Mouse (Mus musculus) intestine, embryonic 16.5 days (tissue): ENCODE data around the gene Rapgef3. TPM values are rescaled to one million over a fixed set of nuclear protein-coding genes. Genes with fewer than 3 reads are reported as not detected.

ENCODE experiments used
- ATAC-seq: fragments of 200-750 bp; cut with Nextera tagmentation; 2 replicates; pipeline ENCODE4 v1.8.0; 2017; ENCODE audit warnings: moderate TSS enrichment, moderate library complexity
- H3K27ac ChIP-seq: fragments of 300-500 bp; sonication (generic); 2 replicates; pipeline ENCODE4 v1.5.1; 2014; ENCODE audit warnings: mild to moderate bottlenecking, low read length
- H3K27me3 ChIP-seq: fragments of 300-500 bp; sonication (generic); replicated peaks from 2 replicates; pipeline ENCODE4 v1.6.1; 2014; ENCODE audit warnings: low read length, control low read depth, mixed read lengths; ENCODE audit not compliant: control insufficient read depth, insufficient read depth
- H3K36me3 ChIP-seq: fragments of 300-500 bp; sonication (generic); 2 replicates; pipeline ENCODE4 v1.6.1; 2014; ENCODE audit warnings: low read length, control low read depth; ENCODE audit not compliant: control insufficient read depth, insufficient read depth
- H3K4me1 ChIP-seq: fragments of 300-500 bp; sonication (generic); 2 replicates; pipeline ENCODE4 v1.6.1; 2014; ENCODE audit warnings: low read length, control low read depth, mixed read lengths; ENCODE audit not compliant: control insufficient read depth, insufficient read depth
- H3K4me2 ChIP-seq: fragments of 300-500 bp; sonication (generic); 2 replicates; pipeline ENCODE4 v1.6.1; 2014; ENCODE audit warnings: low read depth, low read length, control low read depth
- H3K4me3 ChIP-seq: fragments of 300-500 bp; sonication (generic); 2 replicates; pipeline ENCODE4 v1.5.1; 2014; ENCODE audit warnings: mild to moderate bottlenecking, low read length
- H3K9ac ChIP-seq: fragments of 300-500 bp; sonication (generic); 2 replicates; pipeline ENCODE4 v1.6.1; 2014; ENCODE audit warnings: low read depth, low read length
- H3K9me3 ChIP-seq: fragments of 300-500 bp; sonication (generic); 2 replicates; pipeline ENCODE4 v1.6.1; 2016; ENCODE audit warnings: low read length, control low read depth; ENCODE audit not compliant: control insufficient read depth
- WGBS: fragments of 180-500 bp; shearing (Covaris S2); extraction: QIAGEN DNeasy Blood & Tissue Kit; methylation state at CpG from one replicate; pipeline ENCODE4 v1.1.7; 2014; 5-methylcytosine and 5-hydroxymethylcytosine counted together
- polyA plus RNA-seq: library from polyadenylated mRNA; unstranded; fragments of >200 nt; fragmentation: Nextera tagmentation; extraction: Ambion mirVana; gene quantifications from 2 replicates; pipeline ENCODE4 v1.2.1, GENCODE M21; 2015

Gene Rapgef3
- polyA plus RNA-seq, 1 experiment from 2014 or later = 7.9 TPM

- Histone ChIP-seq H3K36me3 (no peaks in the 10 kb centered on the region), H3K27ac (no peak overlapping the region), H3K9me3 (peaks cover 4% of the 10 kb centered on the region; the same call in 1 of the 2 replicates), H3K4me2 (no peak overlapping the region), H3K27me3 (no peaks in the 10 kb centered on the region), H3K4me3 (no peak overlapping the region), H3K9ac (no peak overlapping the region), H3K4me1 (no peaks in the 10 kb centered on the region)
- no peak for ATAC-seq
- 82% methylated on average over 7 of the region's 7 CpGs for whole genome bisulfite sequencing
Observed at GRCm38 (mm10) chr15:97738923-97739322, 28.8 kb downstream of the Rapgef3 start.

GRCm38 (mm10) chr15:97731988-97732387 is 35.8 kb downstream of the Rapgef3 start:
- no peak overlapping the region for H3K27ac ChIP-seq
- no peaks in the 10 kb centered on the region for H3K27me3 ChIP-seq
- no peak overlapping the region for H3K4me3 ChIP-seq
- 86% methylated on average over 11 of the region's 11 CpGs for WGBS
- no peak for ATAC-seq
- H3K9me3 ChIP-seq = no peaks in the 10 kb centered on the region
- no peak overlapping the region for H3K4me2 ChIP-seq
- no peaks in the 10 kb centered on the region for H3K4me1 ChIP-seq
- H3K36me3 ChIP-seq = no peaks in the 10 kb centered on the region
- no peak overlapping the region for H3K9ac ChIP-seq

GRCm38 (mm10) chr15:97731111-97731510 is 36.7 kb downstream of the Rapgef3 start, which contains the start of gene Endou:
Endou (minus strand) TSS chr15:97731339.
- Histone ChIP-seq H3K4me1 (no peaks in the 10 kb centered on the region), H3K36me3 (no peaks in the 10 kb centered on the region), H3K9ac (no peak within 1 kb of the TSS), H3K4me3 (no peak within 1 kb of the TSS), H3K27me3 (no peaks in the 10 kb centered on the region), H3K9me3 (no peaks in the 10 kb centered on the region), H3K4me2 (no peak within 1 kb of the TSS), H3K27ac (no peak within 1 kb of the TSS)
- no peak for ATAC-seq
- WGBS = 84% methylated on average over 8 of the region's 8 CpGs

- Histone ChIP-seq H3K4me3 (no peak overlapping the region), H3K9ac (no peak overlapping the region), H3K27me3 (no peaks in the 10 kb centered on the region), H3K4me2 (no peak overlapping the region), H3K36me3 (no peaks in the 10 kb centered on the region), H3K27ac (no peak overlapping the region), H3K4me1 (no peaks in the 10 kb centered on the region), H3K9me3 (no peaks in the 10 kb centered on the region)
- no peak for ATAC-seq
- 42% methylated on average over 6 of the region's 6 CpGs for WGBS
Observed at GRCm38 (mm10) chr15:97730365-97730764, 37.4 kb downstream of the Rapgef3 start.

GRCm38 (mm10) chr15:97728804-97729203 is 39.0 kb downstream of the Rapgef3 start:
- no peak overlapping the region for H3K9ac ChIP-seq
- H3K27me3 ChIP-seq = no peaks in the 10 kb centered on the region
- no peaks in the 10 kb centered on the region for H3K4me1 ChIP-seq
- H3K36me3 ChIP-seq = no peaks in the 10 kb centered on the region
- H3K27ac ChIP-seq = no peak overlapping the region
- H3K4me3 ChIP-seq = no peak overlapping the region
- ATAC-seq = no peak
- WGBS = 67% methylated on average over 7 of the region's 7 CpGs
- no peak overlapping the region for H3K4me2 ChIP-seq
- H3K9me3 ChIP-seq = no peaks in the 10 kb centered on the region

- H3K4me1 ChIP-seq = no peaks in the 10 kb centered on the region
- H3K36me3 ChIP-seq = no peaks in the 10 kb centered on the region
- no peak overlapping the region for H3K4me2 ChIP-seq
- H3K27me3 ChIP-seq = no peaks in the 10 kb centered on the region
- no peak overlapping the region for H3K9ac ChIP-seq
- no peak overlapping the region for H3K4me3 ChIP-seq
- WGBS = 70% methylated on average over 11 of the region's 11 CpGs
- no peaks in the 10 kb centered on the region for H3K9me3 ChIP-seq
- H3K27ac ChIP-seq = no peak overlapping the region
- no peak for ATAC-seq
Observed at GRCm38 (mm10) chr15:97728394-97728793, 39.4 kb downstream of the Rapgef3 start.

DNA sequence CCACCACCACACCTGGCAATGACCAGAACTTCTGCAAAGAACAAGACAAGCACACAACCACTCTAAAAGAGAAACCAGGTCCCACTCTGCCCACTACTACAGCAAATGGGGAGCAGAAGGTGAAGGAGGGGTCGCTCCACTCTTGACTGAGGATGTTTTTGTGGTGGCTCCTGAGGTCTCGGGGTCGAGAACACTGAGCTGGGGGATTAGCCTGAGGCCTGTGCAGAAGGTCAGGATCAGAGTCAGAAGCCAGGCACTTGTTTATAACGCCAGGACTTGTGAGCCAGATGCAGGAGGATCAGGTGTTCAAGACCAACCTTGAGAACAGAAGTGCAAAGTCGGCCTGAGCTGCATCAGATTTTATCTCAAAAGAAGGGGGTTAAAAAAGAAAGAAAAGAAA is 40.3 kb downstream of the Rapgef3 start:
- Histone ChIP-seq H3K27ac (no peak overlapping the region), H3K4me2 (no peak overlapping the region), H3K36me3 (no peaks in the 10 kb centered on the region), H3K27me3 (no peaks in the 10 kb centered on the region), H3K9ac (no peak overlapping the region), H3K4me3 (no peak overlapping the region), H3K9me3 (no peaks in the 10 kb centered on the region), H3K4me1 (no peaks in the 10 kb centered on the region)
- no peak for ATAC-seq
- WGBS = 77% methylated on average over 5 of the region's 5 CpGs

DNA sequence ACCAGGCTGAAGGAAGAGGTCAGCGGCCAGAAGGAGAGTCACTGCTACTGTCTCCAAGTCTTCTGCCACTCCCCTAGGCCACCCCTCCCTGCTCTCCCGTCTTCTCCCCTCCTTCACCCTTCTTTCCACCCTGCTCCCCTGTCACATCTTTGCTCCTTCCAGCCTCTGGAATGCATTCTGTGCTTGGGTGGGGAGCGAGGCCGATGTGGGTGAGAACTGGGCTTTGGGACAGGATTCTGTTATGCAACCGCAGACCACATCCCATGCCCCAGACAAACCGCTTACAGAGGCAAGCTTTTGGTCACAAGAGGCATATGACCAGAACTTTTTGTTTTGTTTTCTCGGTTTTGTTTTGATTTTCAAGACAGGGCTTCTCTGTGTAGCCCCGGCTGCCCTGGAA is 40.7 kb downstream of the Rapgef3 start:
- Histone ChIP-seq H3K27ac (no peak overlapping the region), H3K4me1 (no peaks in the 10 kb centered on the region), H3K9ac (no peak overlapping the region), H3K4me3 (no peak overlapping the region), H3K9me3 (no peaks in the 10 kb centered on the region), H3K4me2 (no peak overlapping the region), H3K36me3 (no peaks in the 10 kb centered on the region), H3K27me3 (no peaks in the 10 kb centered on the region)
- WGBS = 73% methylated on average over 8 of the region's 8 CpGs
- no peak for ATAC-seq

- H3K9me3 ChIP-seq = no peaks in the 10 kb centered on the region
- no peak overlapping the region for H3K9ac ChIP-seq
- H3K36me3 ChIP-seq = no peaks in the 10 kb centered on the region
- H3K27ac ChIP-seq = no peak overlapping the region
- WGBS = 86% methylated on average over 13 of the region's 13 CpGs
- no peak overlapping the region for H3K4me2 ChIP-seq
- no peaks in the 10 kb centered on the region for H3K4me1 ChIP-seq
- no peak for ATAC-seq
- no peaks in the 10 kb centered on the region for H3K27me3 ChIP-seq
- H3K4me3 ChIP-seq = no peak overlapping the region
Observed at GRCm38 (mm10) chr15:97726310-97726709, 41.5 kb downstream of the Rapgef3 start.

DNA sequence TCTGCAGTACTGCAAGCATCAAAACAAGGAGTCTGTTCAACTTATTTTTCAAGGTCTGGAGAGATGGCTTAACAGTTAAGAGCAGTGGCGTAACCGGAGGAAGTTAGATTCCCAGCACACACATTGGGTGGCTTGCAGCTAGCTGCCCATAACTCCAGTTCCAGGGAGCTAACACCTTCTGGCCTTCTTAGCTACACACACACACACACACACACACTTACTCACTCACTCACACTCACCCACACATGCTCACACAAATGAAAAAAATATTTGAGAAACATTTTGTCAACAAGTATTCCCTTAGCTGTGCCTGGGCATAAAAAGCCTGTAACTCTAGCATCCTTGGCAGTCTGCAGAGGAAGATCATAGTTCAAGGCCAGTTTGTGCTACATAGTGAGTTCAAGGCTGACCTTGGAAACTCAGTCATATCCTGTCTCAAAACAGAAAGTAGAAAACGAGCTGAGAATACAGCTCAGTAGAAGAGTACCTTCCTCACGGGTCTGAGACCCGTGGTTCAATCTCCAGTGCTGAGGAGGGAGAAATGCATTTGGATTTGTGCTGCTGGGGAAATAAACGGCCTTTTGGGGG is 42.5 kb downstream of the Rapgef3 start:
- Histone ChIP-seq H3K4me2 (no peak overlapping the region), H3K27ac (no peak overlapping the region), H3K36me3 (no peaks in the 10 kb centered on the region), H3K4me1 (no peaks in the 10 kb centered on the region), H3K27me3 (no peaks in the 10 kb centered on the region), H3K9me3 (no peaks in the 10 kb centered on the region), H3K9ac (no peak overlapping the region), H3K4me3 (no peak overlapping the region)
- 72% methylated on average over 6 of the region's 6 CpGs for WGBS
- ATAC-seq = no peak
